Mouse (Mus musculus): Measurements from ENCODE around the gene Kif26a.

- TF ChIP-seq POLR2A (IDR thresholded peaks at IDR 0.05; ENCODE audit: borderline replicate concordance, low read depth, low read length) (no peak), CTCF (IDR thresholded peaks at IDR 0.05; ENCODE audit: low read depth, low read length) (no peak)
Measured at GRCm38 (mm10) chr12:112100106-112100505, 45.9 kb upstream of the Kif26a start.
